Mouse (Mus musculus): Measurements from ENCODE around the gene Efnb3. TPM values are rescaled to one million over a fixed set of nuclear protein-coding genes. Genes with fewer than 3 reads are reported as not detected.
A peak's percentile ranks its signal among the peaks of the same experiment; 100 is the strongest.
"Not testable (repeated sequence)": the region's sequence is repeated elsewhere in the genome, so short reads cannot be mapped to it uniquely, and the experiment has no call there.

The Efnb3 gene
- polyA plus RNA-seq, 1 experiment from 2014 or later, result 35.6 TPM

DNA sequence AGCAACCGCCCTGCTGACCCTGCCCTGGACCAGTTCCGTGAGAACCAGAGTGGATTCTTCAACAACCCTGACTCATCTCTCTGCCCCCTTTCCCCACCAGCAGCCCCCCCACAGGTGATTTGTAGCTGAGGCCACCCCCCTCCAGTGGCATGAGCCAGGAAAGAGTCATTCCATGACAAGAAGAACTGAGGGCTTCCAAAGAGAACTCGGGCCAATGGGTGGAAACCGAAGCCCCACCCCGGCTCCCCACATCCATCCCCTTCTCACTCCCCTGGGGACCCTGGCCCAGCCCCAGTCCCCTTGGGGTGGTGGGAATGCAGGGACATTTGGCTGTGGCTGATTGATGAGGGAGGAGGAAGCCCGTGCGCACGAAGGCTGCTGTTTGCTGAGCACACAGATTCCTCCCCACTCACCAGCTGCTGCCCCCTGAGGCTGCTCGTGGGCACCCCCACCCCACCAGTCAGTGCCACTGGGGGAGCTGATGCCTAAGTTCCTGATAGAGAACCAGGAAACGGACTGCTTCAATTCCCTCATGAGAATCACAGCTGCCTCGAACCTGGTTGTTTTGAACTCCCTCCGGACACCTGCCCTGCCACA lies 10.8 kb downstream of the Efnb3 start, which contains the start of gene Dnah2:
TSS of gene Dnah2 (minus strand) at position 51 of the 597 bp plus-strand sequence.
- ATAC-seq (ENCODE audit: low read depth), result no peak
- Histone ChIP-seq H3K36me3 (ENCODE audit: control insufficient read depth, insufficient read depth, low read length) (no peaks in the 10 kb centered on the region), H3K27ac (ENCODE audit: low read depth, low read length) (peak within 1 kb of the TSS; percentile 48), H3K4me1 (ENCODE audit: control insufficient read depth, insufficient read depth, low read length) (peaks cover 48% of the 10 kb centered on the region), H3K9ac (replicated peaks; ENCODE audit: low read depth, low read length) (peak within 1 kb of the TSS; percentile 41; the same call in 1 of the 2 replicates), H3K9me3 (ENCODE audit: control insufficient read depth, low read length) (no peaks in the 10 kb centered on the region), H3K27me3 (ENCODE audit: control insufficient read depth, insufficient read depth, low read length) (no peaks in the 10 kb centered on the region), H3K4me2 (ENCODE audit: low read depth, low read length) (peak within 1 kb of the TSS; percentile 11; the same call in 1 of the 2 replicates), H3K4me3 (ENCODE audit: low read depth, low read length) (no peak within 1 kb of the TSS)
- WGBS, result 33% methylated on average over 12 of the region's 12 CpGs

DNA sequence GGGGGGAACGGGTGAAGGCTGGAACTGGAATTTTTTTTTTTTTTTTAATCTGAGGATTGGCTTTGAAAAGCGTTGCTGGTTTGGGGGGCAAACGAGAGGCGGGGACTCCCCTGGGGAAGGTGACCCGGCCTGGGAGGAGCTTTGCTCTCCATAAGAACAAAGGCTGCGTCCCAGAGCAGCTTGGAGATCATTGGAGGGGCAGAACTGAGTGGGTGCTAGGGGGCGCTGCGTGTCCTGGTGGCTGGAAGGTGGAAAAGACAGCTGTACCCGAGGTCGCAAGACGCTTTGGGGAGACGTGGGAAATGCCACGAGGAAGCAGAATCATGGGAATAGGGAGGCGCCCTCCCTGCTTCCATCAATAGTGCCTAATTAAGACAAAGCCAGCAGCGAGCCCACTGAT lies 12.9 kb downstream of the Efnb3 start:
- peak overlapping the region; percentile 78 for H3K4me2 ChIP-seq (ENCODE audit: low read depth, low read length)
- H3K36me3 ChIP-seq (ENCODE audit: control insufficient read depth, insufficient read depth, low read length), result no peaks in the 10 kb centered on the region
- 2% methylated on average over 15 of the region's 15 CpGs for WGBS
- H3K9me3 ChIP-seq (ENCODE audit: control insufficient read depth, low read length), result no peaks in the 10 kb centered on the region
- H3K4me3 ChIP-seq (ENCODE audit: low read depth, low read length), result peak overlapping the region; percentile 43
- H3K4me1 ChIP-seq (ENCODE audit: control insufficient read depth, insufficient read depth, low read length), result peaks cover 29% of the 10 kb centered on the region
- no peaks in the 10 kb centered on the region for H3K27me3 ChIP-seq (ENCODE audit: control insufficient read depth, insufficient read depth, low read length)
- peak overlapping the region; percentile 92 for H3K27ac ChIP-seq (ENCODE audit: low read depth, low read length)
- ATAC-seq (ENCODE audit: low read depth), result no peak
- peak overlapping the region; percentile 65 for H3K9ac ChIP-seq (replicated peaks; ENCODE audit: low read depth, low read length)

DNA sequence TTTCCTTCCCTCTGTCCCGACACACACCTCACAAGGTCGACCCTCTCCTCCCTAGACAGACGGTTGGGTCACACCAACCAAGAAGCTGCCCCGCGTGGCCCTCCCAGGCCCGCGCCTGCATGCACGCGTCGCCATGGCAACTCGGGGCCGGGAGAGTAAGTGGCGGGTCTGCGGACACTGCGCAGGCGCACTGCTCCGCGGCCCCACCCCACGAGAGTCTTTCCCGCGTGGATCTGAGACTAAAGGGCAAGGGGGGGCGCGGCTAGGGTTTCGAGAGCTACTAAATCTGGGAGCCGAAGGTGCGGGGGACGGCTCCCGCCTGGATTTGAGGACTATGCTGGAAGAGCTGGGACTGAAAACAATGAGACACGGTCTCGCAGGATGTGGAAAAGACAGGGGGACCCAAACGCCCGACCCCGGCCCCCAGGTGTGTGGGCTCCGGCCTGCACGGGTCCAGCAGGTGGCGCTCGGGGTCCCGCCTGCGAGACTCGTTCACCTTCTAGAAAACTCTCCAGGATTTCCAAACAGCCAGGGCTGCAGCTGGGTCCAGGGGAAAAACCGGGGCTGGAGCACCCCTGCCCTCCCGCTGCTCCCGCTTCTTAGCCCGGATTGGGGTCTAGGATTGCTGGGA lies 13.5 kb downstream of the Efnb3 start:
- peak; percentile 62 for ATAC-seq (ENCODE audit: low read depth)
- peaks cover 29% of the 10 kb centered on the region for H3K4me1 ChIP-seq (ENCODE audit: control insufficient read depth, insufficient read depth, low read length)
- no peaks in the 10 kb centered on the region for H3K36me3 ChIP-seq (ENCODE audit: control insufficient read depth, insufficient read depth, low read length)
- H3K4me2 ChIP-seq (ENCODE audit: low read depth, low read length), result peak overlapping the region; percentile 78
- peak overlapping the region; percentile 65 for H3K9ac ChIP-seq (replicated peaks; ENCODE audit: low read depth, low read length)
- H3K27ac ChIP-seq (ENCODE audit: low read depth, low read length), result peak overlapping the region; percentile 92
- H3K4me3 ChIP-seq (ENCODE audit: low read depth, low read length), result peak overlapping the region; percentile 43
- under 1% methylated on average over 44 of the region's 44 CpGs for WGBS
- H3K27me3 ChIP-seq (ENCODE audit: control insufficient read depth, insufficient read depth, low read length), result no peaks in the 10 kb centered on the region
- no peaks in the 10 kb centered on the region for H3K9me3 ChIP-seq (ENCODE audit: control insufficient read depth, low read length)

- ATAC-seq (ENCODE audit: low read depth), result no peak
- H3K4me1 ChIP-seq (ENCODE audit: control insufficient read depth, insufficient read depth, low read length), result peaks cover 29% of the 10 kb centered on the region
Observed at GRCm38 (mm10) chr11:69545957-69546356, 14.0 kb downstream of the Efnb3 start.

GRCm38 (mm10) chr11:69543598-69543997 lies 16.4 kb downstream of the Efnb3 start:
- Histone ChIP-seq H3K27ac (ENCODE audit: low read depth, low read length) (0 out of 2 replicates have a peak overlapping the region, but pooled peaks have one; percentile 16), H3K9ac (replicated peaks; ENCODE audit: low read depth, low read length) (no peak overlapping the region), H3K4me1 (ENCODE audit: control insufficient read depth, insufficient read depth, low read length) (peaks cover 19% of the 10 kb centered on the region), H3K9me3 (ENCODE audit: control insufficient read depth, low read length) (no peaks in the 10 kb centered on the region), H3K4me2 (ENCODE audit: low read depth, low read length) (no peak overlapping the region), H3K4me3 (ENCODE audit: low read depth, low read length) (no peak overlapping the region), H3K27me3 (ENCODE audit: control insufficient read depth, insufficient read depth, low read length) (no peaks in the 10 kb centered on the region), H3K36me3 (ENCODE audit: control insufficient read depth, insufficient read depth, low read length) (no peaks in the 10 kb centered on the region)
- 6% methylated on average over 3 of the region's 3 CpGs for WGBS
- no peak for ATAC-seq (ENCODE audit: low read depth)

More at GRCm38 (mm10) chr11:69545957-69546356, 14.0 kb downstream of the Efnb3 start:
- Histone ChIP-seq H3K27ac (ENCODE audit: low read depth, low read length) (peak overlapping the region; percentile 92), H3K4me3 (ENCODE audit: low read depth, low read length) (peak overlapping the region; percentile 43), H3K9ac (replicated peaks; ENCODE audit: low read depth, low read length) (peak overlapping the region; percentile 65), H3K4me2 (ENCODE audit: low read depth, low read length) (peak overlapping the region; percentile 78), H3K27me3 (ENCODE audit: control insufficient read depth, insufficient read depth, low read length) (no peaks in the 10 kb centered on the region), H3K36me3 (ENCODE audit: control insufficient read depth, insufficient read depth, low read length) (no peaks in the 10 kb centered on the region), H3K9me3 (ENCODE audit: control insufficient read depth, low read length) (no peaks in the 10 kb centered on the region)
- WGBS, result 11% methylated on average over 7 of the region's 7 CpGs

DNA sequence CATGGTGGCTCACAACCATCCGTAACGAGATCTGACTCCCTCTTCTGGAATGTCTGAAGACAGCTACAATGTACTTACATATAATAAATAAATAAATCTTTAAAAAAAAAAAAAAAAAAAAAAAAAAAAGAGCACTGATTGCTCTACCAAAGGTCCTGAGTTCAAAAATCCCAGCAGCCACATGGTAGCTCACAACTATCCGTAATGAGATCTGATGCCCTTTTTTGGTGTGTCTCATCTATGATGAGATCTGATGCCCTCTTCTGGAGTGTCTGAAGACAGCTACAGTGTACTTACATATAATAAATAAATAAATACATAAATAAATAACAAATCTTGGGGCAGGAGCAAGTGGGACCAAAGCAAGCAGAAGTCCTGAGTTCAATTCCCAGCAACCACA lies 18.3 kb downstream of the Efnb3 start:
- not testable (repeated sequence) for H3K36me3 ChIP-seq (ENCODE audit: control insufficient read depth, insufficient read depth, low read length); H3K9me3 ChIP-seq (ENCODE audit: control insufficient read depth, low read length); H3K27me3 ChIP-seq (ENCODE audit: control insufficient read depth, insufficient read depth, low read length); H3K27ac ChIP-seq (ENCODE audit: low read depth, low read length); H3K4me2 ChIP-seq (ENCODE audit: low read depth, low read length); ATAC-seq (ENCODE audit: low read depth); H3K9ac ChIP-seq (replicated peaks; ENCODE audit: low read depth, low read length); H3K4me1 ChIP-seq (ENCODE audit: control insufficient read depth, insufficient read depth, low read length); H3K4me3 ChIP-seq (ENCODE audit: low read depth, low read length)
- WGBS, result 62% methylated on average over 1 of the region's 3 CpGs

DNA sequence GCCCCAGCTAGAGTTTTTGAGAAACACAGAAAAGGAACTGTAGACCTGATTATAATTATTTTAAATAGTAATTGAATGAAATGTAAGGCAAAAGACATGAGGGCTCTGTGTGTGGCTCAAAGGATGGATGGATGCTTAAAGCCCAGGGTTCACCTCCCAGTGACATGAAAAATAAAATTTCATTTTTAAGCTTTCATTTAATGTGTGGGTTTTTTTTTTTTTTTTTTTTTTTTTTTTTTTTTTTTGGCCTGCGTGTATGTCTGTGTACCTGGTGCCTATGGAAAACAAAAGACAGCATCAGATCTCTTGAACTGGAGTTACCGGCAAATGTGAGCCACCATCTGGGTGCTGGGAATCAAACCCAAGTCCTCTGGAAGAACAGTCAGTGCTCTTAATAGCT lies 19.3 kb downstream of the Efnb3 start:
- Histone ChIP-seq H3K36me3 (ENCODE audit: control insufficient read depth, insufficient read depth, low read length) (no peaks in the 10 kb centered on the region), H3K4me3 (ENCODE audit: low read depth, low read length) (no peak overlapping the region), H3K9ac (replicated peaks; ENCODE audit: low read depth, low read length) (no peak overlapping the region), H3K27me3 (ENCODE audit: control insufficient read depth, insufficient read depth, low read length) (no peaks in the 10 kb centered on the region), H3K4me1 (ENCODE audit: control insufficient read depth, insufficient read depth, low read length) (no peaks in the 10 kb centered on the region), H3K9me3 (ENCODE audit: control insufficient read depth, low read length) (no peaks in the 10 kb centered on the region), H3K27ac (ENCODE audit: low read depth, low read length) (no peak overlapping the region), H3K4me2 (ENCODE audit: low read depth, low read length) (no peak overlapping the region)
- ATAC-seq (ENCODE audit: low read depth), result no peak
- WGBS, result 92% methylated on average over 2 of the region's 2 CpGs

DNA sequence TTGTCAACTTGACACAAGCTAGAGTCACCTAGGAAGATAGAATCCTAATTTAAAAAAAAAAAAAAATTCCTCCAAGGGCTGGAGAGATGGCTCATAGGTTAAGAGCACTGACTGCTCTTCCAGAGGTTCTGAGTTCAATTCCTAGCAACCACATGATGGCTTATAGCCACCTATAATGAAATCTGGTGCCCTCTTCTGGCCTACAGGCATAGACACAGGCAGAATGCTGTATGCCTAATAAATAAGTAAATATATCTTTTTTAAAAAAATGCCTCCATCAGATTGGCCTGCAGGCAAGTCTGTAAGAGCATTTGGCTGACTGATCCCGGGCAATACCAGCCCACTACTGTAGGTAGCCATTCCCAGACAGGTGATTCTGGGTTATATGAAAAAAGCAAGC lies 25.0 kb downstream of the Efnb3 start:
- Histone ChIP-seq H3K36me3 (ENCODE audit: control insufficient read depth, insufficient read depth, low read length) (no peaks in the 10 kb centered on the region), H3K27ac (ENCODE audit: low read depth, low read length) (no peak overlapping the region), H3K27me3 (ENCODE audit: control insufficient read depth, insufficient read depth, low read length) (no peaks in the 10 kb centered on the region), H3K9me3 (ENCODE audit: control insufficient read depth, low read length) (no peaks in the 10 kb centered on the region), H3K4me1 (ENCODE audit: control insufficient read depth, insufficient read depth, low read length) (no peaks in the 10 kb centered on the region), H3K4me3 (ENCODE audit: low read depth, low read length) (no peak overlapping the region), H3K4me2 (ENCODE audit: low read depth, low read length) (no peak overlapping the region), H3K9ac (replicated peaks; ENCODE audit: low read depth, low read length) (no peak overlapping the region)
- ATAC-seq (ENCODE audit: low read depth), result no peak
- 77% methylated on average over 1 of the region's 1 CpGs for WGBS

DNA sequence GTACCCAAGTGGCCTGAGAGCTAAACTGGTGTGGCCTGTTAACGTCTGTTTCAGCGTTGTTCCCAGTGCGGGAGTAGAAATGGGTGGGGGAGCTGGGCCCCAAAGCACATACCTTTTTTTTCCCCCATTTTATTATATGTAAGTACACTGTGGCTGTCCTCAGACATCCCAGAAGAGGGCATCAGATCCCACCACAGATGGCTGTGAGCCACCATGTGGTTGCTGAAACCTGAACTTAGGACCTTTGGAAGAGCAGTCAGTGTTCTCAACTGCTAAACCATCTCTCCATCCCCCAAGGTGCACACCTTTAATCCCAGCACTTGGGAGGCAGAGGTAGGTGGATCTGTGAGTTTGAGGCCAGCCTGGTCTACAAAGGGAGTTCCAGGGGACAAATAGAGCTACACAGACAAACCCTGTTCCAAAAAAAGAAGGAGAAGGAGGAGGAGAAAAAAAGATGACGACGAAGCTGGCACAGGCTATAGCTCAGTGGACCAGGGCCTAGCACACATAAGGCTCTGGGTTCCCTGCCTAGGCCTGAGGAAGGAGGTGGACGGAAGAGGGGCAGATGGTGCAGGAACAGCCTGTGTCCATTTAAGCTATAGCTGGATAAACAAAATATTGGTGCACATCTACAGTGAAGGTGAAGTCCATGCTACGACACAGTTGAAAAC lies 27.4 kb downstream of the Efnb3 start:
- Histone ChIP-seq H3K9me3 (ENCODE audit: control insufficient read depth, low read length) (no peaks in the 10 kb centered on the region), H3K27ac (ENCODE audit: low read depth, low read length) (no peak overlapping the region), H3K4me3 (ENCODE audit: low read depth, low read length) (no peak overlapping the region), H3K9ac (replicated peaks; ENCODE audit: low read depth, low read length) (no peak overlapping the region), H3K36me3 (ENCODE audit: control insufficient read depth, insufficient read depth, low read length) (no peaks in the 10 kb centered on the region), H3K27me3 (ENCODE audit: control insufficient read depth, insufficient read depth, low read length) (no peaks in the 10 kb centered on the region), H3K4me2 (ENCODE audit: low read depth, low read length) (no peak overlapping the region), H3K4me1 (ENCODE audit: control insufficient read depth, insufficient read depth, low read length) (peaks cover 1% of the 10 kb centered on the region; the same call in 1 of the 2 replicates)
- ATAC-seq (ENCODE audit: low read depth), result no peak
- WGBS, result 85% methylated on average over 7 of the region's 7 CpGs
